Mouse (Mus musculus) left cerebral cortex, adult 2 months (tissue): ENCODE data around the gene Med6. TPM values are rescaled to one million over a fixed set of nuclear protein-coding genes. Genes with fewer than 3 reads are reported as not detected.
A peak's percentile ranks its signal among the peaks of the same experiment; 100 is the strongest.

Experiments used
- DNase-seq, 2 experiments: peaks; one replicate each; pipeline ENCODE4 v3.0.0; 2021 to 2022; ENCODE audit warnings: low spot score in 2 of 2, mixed read lengths in 1 of 2; ENCODE audit errors: extremely low spot score in 1 of 2
- H3K27ac ChIP-seq: fragments of 200-600 bp; 2 replicates; pipeline ENCODE4 v1.8.1; 2022
- H3K4me3 ChIP-seq: fragments of 200-600 bp; 2 replicates; pipeline ENCODE4 v1.8.1; 2022
- CTCF ChIP-seq: fragments of 200-600 bp; IDR thresholded peaks from 2 replicates; pipeline ENCODE4 v1.8.1; 2022; ENCODE audit warnings: antibody characterized with exemption, mild to moderate bottlenecking, moderate library complexity
- intact Hi-C: fragments of 180-260 bp; cut with DNase I; formaldehyde crosslinking; loops from one replicate; pipeline ENCODE4 v1.15.1; 2025
- total RNA-seq, 2 experiments: library from RNA; stranded (reverse); gene quantifications; 2 replicates each; pipeline ENCODE4 v1.2.3; 2021

Med6 gene
- total RNA-seq, 2 experiments from 2014 or later = 26.6 to 31.2 TPM

DNA sequence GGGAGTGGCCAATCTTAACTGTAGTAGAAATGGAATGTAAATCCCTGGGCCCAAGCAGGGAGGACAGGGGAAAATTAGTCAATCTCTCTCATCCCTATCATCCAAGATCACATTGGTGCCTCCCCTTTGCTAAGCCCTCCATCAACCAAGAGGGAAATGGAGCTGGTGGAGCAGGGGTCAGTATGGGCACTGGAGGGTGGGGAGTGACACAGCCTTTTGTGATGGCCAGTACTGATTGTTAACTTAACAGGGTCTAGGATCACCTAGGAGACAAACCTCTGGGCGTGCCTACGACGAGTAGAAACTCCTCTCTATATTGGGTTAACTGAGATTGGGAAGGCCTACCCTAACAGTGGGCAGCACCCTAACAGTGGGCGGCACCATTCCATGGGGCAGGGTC is 28.6 kb upstream of the Med6 start:
- DNase-seq = no peak
- intact Hi-C loops = no loop called here
- no peak for TF ChIP-seq CTCF
- Histone ChIP-seq H3K27ac (no peak overlapping the region), H3K4me3 (no peak overlapping the region)

DNA sequence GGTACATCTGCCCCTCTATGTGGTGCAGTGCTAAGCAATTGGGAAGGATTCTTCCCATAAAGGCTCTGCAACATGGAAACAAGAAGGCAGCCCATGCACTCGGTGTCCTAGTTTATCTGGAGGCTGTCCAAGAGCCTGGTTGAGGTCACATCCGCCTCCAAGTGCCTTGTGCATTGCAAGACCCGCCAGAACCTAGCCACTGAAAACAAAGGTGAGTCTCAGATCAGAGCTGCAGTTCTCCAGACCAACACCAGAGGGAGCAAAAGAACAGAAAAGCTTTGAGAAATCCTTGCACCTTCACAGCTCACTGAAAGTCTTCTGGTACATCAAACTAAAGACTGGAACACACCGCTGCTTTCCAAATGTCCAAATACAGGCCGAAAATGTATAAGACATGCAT is 24.5 kb upstream of the Med6 start:
- peak; percentile 93 for TF ChIP-seq CTCF
- peak; percentile 73 to 83 for DNase-seq
- intact Hi-C loops = loop anchor here (1.0 to 5.0 kb wide), 3 partner anchors 68 to 169 kb away; no protein-coding TSS in a partner anchor
- H3K4me3 ChIP-seq = no peak overlapping the region
- H3K27ac ChIP-seq = no peak overlapping the region

- TF ChIP-seq CTCF = no peak
- intact Hi-C loops = loop anchor here (5.0 kb wide), 1 partner anchor 70 kb away; no protein-coding TSS in a partner anchor
- Histone ChIP-seq H3K27ac (peak overlapping the region; percentile 53), H3K4me3 (no peak overlapping the region)
- DNase-seq = peak; percentile 45 to 51
Observed at GRCm38 (mm10) chr12:81616980-81617379, 22.2 kb upstream of the Med6 start.

- no peak overlapping the region; the same call in 1 of the 2 replicates for H3K27ac ChIP-seq
- peak; percentile 21 to 22 for DNase-seq
- TF ChIP-seq CTCF = no peak
- intact Hi-C loops = loop anchor here (5.0 kb wide), 1 partner anchor 71 kb away; no protein-coding TSS in a partner anchor
- H3K4me3 ChIP-seq = no peak overlapping the region
Observed at GRCm38 (mm10) chr12:81615807-81616206, 21.0 kb upstream of the Med6 start.

DNA sequence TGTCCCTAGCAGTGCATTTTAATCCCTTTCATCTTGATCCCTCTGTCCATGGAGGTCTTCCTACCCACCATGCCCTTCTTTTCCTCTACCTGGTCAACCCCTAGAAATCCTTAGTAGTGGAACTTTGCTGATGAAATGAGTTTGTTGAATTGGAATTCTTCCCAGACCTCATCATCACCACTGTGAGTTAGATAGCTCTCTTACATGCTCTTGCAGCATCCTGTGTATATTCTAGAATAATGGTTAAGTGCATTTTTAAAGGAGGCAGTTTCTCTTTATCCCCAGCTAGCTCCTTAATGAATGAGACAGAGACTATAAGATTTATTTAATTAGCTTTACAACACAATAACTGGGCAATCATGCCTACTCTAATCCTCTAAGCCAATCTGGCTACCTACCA is 14.6 kb upstream of the Med6 start:
- no peak overlapping the region for H3K4me3 ChIP-seq
- TF ChIP-seq CTCF = no peak
- DNase-seq = no peak
- intact Hi-C loops = no loop called here
- no peak overlapping the region for H3K27ac ChIP-seq

GRCm38 (mm10) chr12:81604995-81605784 is 10.4 kb upstream of the Med6 start:
- intact Hi-C loops = no loop called here
- no peak for DNase-seq
- Histone ChIP-seq H3K27ac (no peak overlapping the region), H3K4me3 (no peak overlapping the region)
- no peak for TF ChIP-seq CTCF

GRCm38 (mm10) chr12:81596547-81597262 is 1.9 kb upstream of the Med6 start:
- TF ChIP-seq CTCF = no peak
- DNase-seq = no peak
- intact Hi-C loops = loop anchor here (10.0 kb wide), 1 partner anchor 112 kb away; the partner anchor contains the start of gene Cox16
- Histone ChIP-seq H3K27ac (no peak overlapping the region), H3K4me3 (no peak overlapping the region)

GRCm38 (mm10) chr12:81568374-81568773 is 26.4 kb downstream of the Med6 start, which contains the start of gene Adam21:
Adam21 (minus strand) TSS chr12:81568474.
- intact Hi-C loops = no loop called here
- no peak for DNase-seq

GRCm38 (mm10) chr12:81567931-81568330 is 26.9 kb downstream of the Med6 start:
- DNase-seq = no peak
- Histone ChIP-seq H3K27ac (no peak overlapping the region), H3K4me3 (no peak overlapping the region)
- TF ChIP-seq CTCF = no peak
- intact Hi-C loops = no loop called here

More at GRCm38 (mm10) chr12:81568374-81568773, 26.4 kb downstream of the Med6 start, which contains the start of gene Adam21:
- Histone ChIP-seq H3K27ac (no peak within 1 kb of the TSS), H3K4me3 (no peak within 1 kb of the TSS)
- TF ChIP-seq CTCF = no peak

DNA sequence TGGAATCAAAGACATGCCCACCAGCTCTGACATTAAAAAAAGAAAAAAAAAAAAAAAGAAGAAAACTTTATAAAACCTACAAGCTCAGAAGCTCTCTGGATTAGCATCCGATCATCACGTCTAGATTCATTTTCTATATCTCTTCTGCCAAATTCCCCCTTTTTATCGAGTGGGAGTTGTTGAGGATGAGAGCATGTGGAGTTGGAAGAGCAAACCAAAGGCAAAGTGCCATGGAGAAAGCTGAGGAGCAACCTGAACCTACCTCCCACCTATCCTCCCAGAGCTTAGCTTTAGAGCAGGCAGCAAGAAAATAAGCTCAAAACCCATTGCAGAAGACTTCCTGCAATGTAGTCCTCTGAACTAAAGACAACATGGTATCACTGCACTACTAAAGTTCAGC is 30.6 kb downstream of the Med6 start:
- Histone ChIP-seq H3K27ac (no peak overlapping the region), H3K4me3 (no peak overlapping the region)
- no peak for DNase-seq
- intact Hi-C loops = no loop called here
- TF ChIP-seq CTCF = no peak

- no peak overlapping the region for H3K27ac ChIP-seq
- no peak for DNase-seq
- intact Hi-C loops = no loop called here
- no peak overlapping the region for H3K4me3 ChIP-seq
- TF ChIP-seq CTCF = no peak
Observed at GRCm38 (mm10) chr12:81549286-81549685, 45.5 kb downstream of the Med6 start.

- DNase-seq = no peak
- H3K27ac ChIP-seq = no peak overlapping the region
- no peak for TF ChIP-seq CTCF
- intact Hi-C loops = no loop called here
- no peak overlapping the region for H3K4me3 ChIP-seq
Observed at GRCm38 (mm10) chr12:81547163-81547562, 47.6 kb downstream of the Med6 start.
